Mouse (Mus musculus) stomach, postnatal 0 days (tissue): ENCODE data around the gene Ehbp1l1. TPM values are rescaled to one million over a fixed set of nuclear protein-coding genes. Genes with fewer than 3 reads are reported as not detected.
A peak's percentile ranks its signal among the peaks of the same experiment; 100 is the strongest.

Experiments used
- ATAC-seq: fragments of 200-750 bp; cut with Nextera tagmentation; 2 replicates; pipeline ENCODE4 v1.8.0; 2017; ENCODE audit not compliant: low FRiP score, low TSS enrichment
- DNase-seq: peaks from one replicate; pipeline ENCODE4 v3.0.0-alpha.2; 2016; ENCODE audit warnings: low spot score
- H3K27ac ChIP-seq: fragments of 300-500 bp; sonication (generic); replicated peaks from 2 replicates; pipeline ENCODE4 v1.5.1; 2014; ENCODE audit warnings: mild to moderate bottlenecking, control low read depth
- H3K27me3 ChIP-seq: fragments of 300-500 bp; sonication (generic); 2 replicates; pipeline ENCODE4 v1.6.1; 2014; ENCODE audit warnings: low read length; ENCODE audit not compliant: control insufficient read depth, insufficient read depth
- H3K36me3 ChIP-seq: fragments of 300-500 bp; sonication (generic); 2 replicates; pipeline ENCODE4 v1.6.1; 2014; ENCODE audit warnings: low read length, mixed read lengths; ENCODE audit not compliant: control insufficient read depth, insufficient read depth
- H3K4me1 ChIP-seq: fragments of 300-500 bp; sonication (generic); replicated peaks from 2 replicates; pipeline ENCODE4 v1.6.1; 2014; ENCODE audit warnings: antibody characterized with exemption; ENCODE audit not compliant: control insufficient read depth, insufficient read depth
- H3K4me2 ChIP-seq: fragments of 300-500 bp; sonication (generic); replicated peaks from 2 replicates; pipeline ENCODE4 v1.6.1; 2014; ENCODE audit warnings: low read depth, mild to moderate bottlenecking, control low read depth, moderate library complexity
- H3K4me3 ChIP-seq: fragments of 300-500 bp; sonication (generic); 2 replicates; pipeline ENCODE4 v1.5.1; 2014; ENCODE audit warnings: low read depth, low read length, control low read depth
- H3K9ac ChIP-seq: fragments of 300-500 bp; sonication (generic); 2 replicates; pipeline ENCODE4 v1.6.1; 2014; ENCODE audit warnings: mild to moderate bottlenecking, low read length, control low read depth, mixed read lengths
- H3K9me3 ChIP-seq: fragments of 300-500 bp; sonication (generic); 2 replicates; pipeline ENCODE4 v1.6.1; 2016; ENCODE audit warnings: low read length; ENCODE audit not compliant: control insufficient read depth
- CTCF ChIP-seq: IDR thresholded peaks from 2 replicates; pipeline ENCODE4 v1.5.1; 2016; ENCODE audit warnings: antibody characterized with exemption, low read depth, mild to moderate bottlenecking, moderate library complexity
- EP300 ChIP-seq: optimal IDR thresholded peaks from 2 replicates; pipeline ENCODE3; 2016; ENCODE audit warnings: antibody characterized with exemption
- WGBS: fragments of 180-500 bp; shearing (Covaris S2); extraction: QIAGEN DNeasy Blood & Tissue Kit; methylation state at CpG from one replicate; pipeline ENCODE4 v1.1.7; 2014; 5-methylcytosine and 5-hydroxymethylcytosine counted together
- polyA plus RNA-seq: library from polyadenylated mRNA; unstranded; fragments of >200 nt; fragmentation: Nextera tagmentation; extraction: Ambion mirVana; gene quantifications from 2 replicates; pipeline ENCODE4 v1.2.1, GENCODE M21; 2015

Ehbp1l1 gene
- polyA plus RNA-seq, 1 experiment from 2014 or later, result 28.0 TPM

GRCm38 (mm10) chr19:5758878-5759403 lies 32.8 kb upstream of the Ehbp1l1 start:
- DNase-seq (no peak), ATAC-seq (no peak; the same call in 1 of the 2 replicates)
- H3K4me1 ChIP-seq, result no peaks in the 10 kb centered on the region
- TF ChIP-seq EP300 (no peak), CTCF (no peak)
- 84% methylated on average over 14 of the region's 14 CpGs for WGBS
- no peak overlapping the region for H3K4me3 ChIP-seq
- no peaks in the 10 kb centered on the region for H3K9me3 ChIP-seq
- no peak overlapping the region for H3K27ac ChIP-seq
- no peaks in the 10 kb centered on the region for H3K27me3 ChIP-seq
- no peak overlapping the region for H3K9ac ChIP-seq
- peaks cover 49% of the 10 kb centered on the region for H3K36me3 ChIP-seq
- no peak overlapping the region for H3K4me2 ChIP-seq

DNA sequence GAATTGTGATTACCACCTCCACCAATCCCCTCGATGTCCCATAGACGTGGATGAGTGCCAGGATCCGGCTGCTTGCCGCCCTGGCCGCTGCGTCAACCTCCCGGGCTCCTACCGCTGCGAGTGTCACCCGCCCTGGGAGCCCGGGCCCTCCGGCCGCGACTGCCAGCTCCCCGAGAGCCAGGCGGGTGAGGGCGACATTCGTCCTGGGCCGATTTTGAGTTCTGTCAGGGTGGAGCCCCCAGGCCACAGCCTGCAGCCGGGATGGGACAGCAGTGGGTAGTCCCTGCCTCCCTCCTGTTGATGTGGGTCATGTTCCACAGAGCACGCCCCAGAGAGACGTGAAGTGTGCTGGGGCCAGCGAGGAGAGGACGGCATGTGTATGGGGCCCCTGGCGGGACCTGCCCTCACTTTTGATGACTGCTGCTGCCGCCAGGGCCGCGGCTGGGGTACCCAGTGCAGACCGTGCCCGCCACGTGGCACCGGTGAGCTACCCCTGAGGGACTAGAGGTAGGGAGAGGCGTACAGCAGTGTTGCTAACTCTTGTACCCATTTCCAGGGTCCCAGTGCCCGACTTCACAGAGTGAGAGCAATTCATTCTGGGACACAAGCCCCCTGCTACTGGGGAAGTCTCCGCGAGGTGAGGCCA lies 31.0 kb upstream of the Ehbp1l1 start:
- Histone ChIP-seq H3K4me2 (peak overlapping the region; percentile 31), H3K4me1 (no peaks in the 10 kb centered on the region), H3K9me3 (no peaks in the 10 kb centered on the region), H3K27ac (no peak overlapping the region), H3K4me3 (no peak overlapping the region), H3K9ac (no peak overlapping the region; the same call in 1 of the 2 replicates), H3K27me3 (no peaks in the 10 kb centered on the region), H3K36me3 (peaks cover 39% of the 10 kb centered on the region)
- TF ChIP-seq CTCF (no peak), EP300 (no peak)
- DNase-seq (no peak), ATAC-seq (peak; percentile 27; the same call in 1 of the 2 replicates)
- 39% methylated on average over 36 of the region's 36 CpGs for WGBS

GRCm38 (mm10) chr19:5756321-5756985 lies 30.3 kb upstream of the Ehbp1l1 start:
- H3K4me1 ChIP-seq, result no peaks in the 10 kb centered on the region; the same call in 1 of the 2 replicates
- peak; percentile 45; the same call in 1 of the 2 replicates for ATAC-seq
- peak overlapping the region; percentile 31 for H3K4me2 ChIP-seq
- 31% methylated on average over 25 of the region's 29 CpGs for WGBS
- DNase-seq, result no peak
- no peaks in the 10 kb centered on the region for H3K9me3 ChIP-seq
- H3K27ac ChIP-seq, result no peak overlapping the region
- H3K36me3 ChIP-seq, result peaks cover 36% of the 10 kb centered on the region
- H3K9ac ChIP-seq, result no peak overlapping the region
- no peak overlapping the region for H3K4me3 ChIP-seq
- TF ChIP-seq EP300 (no peak), CTCF (no peak)
- H3K27me3 ChIP-seq, result no peaks in the 10 kb centered on the region

- TF ChIP-seq CTCF (no peak), EP300 (no peak)
- no peaks in the 10 kb centered on the region for H3K9me3 ChIP-seq
- no peak overlapping the region for H3K4me3 ChIP-seq
- WGBS, result 20% methylated on average over 20 of the region's 20 CpGs
- peak; percentile 72 for DNase-seq
- no peaks in the 10 kb centered on the region for H3K36me3 ChIP-seq
- peak; percentile 6; the same call in 1 of the 2 replicates for ATAC-seq
- no peaks in the 10 kb centered on the region for H3K27me3 ChIP-seq
- no peak overlapping the region for H3K27ac ChIP-seq
- no peak overlapping the region for H3K4me2 ChIP-seq
- H3K9ac ChIP-seq, result no peak overlapping the region
- no peaks in the 10 kb centered on the region; the same call in 1 of the 2 replicates for H3K4me1 ChIP-seq
Observed at GRCm38 (mm10) chr19:5751742-5752141, 25.6 kb upstream of the Ehbp1l1 start.

- Histone ChIP-seq H3K36me3 (no peaks in the 10 kb centered on the region), H3K27ac (no peak overlapping the region), H3K4me1 (peaks cover under 1% of the 10 kb centered on the region), H3K27me3 (no peaks in the 10 kb centered on the region), H3K9me3 (no peaks in the 10 kb centered on the region), H3K9ac (no peak overlapping the region), H3K4me3 (no peak overlapping the region), H3K4me2 (no peak overlapping the region)
- TF ChIP-seq EP300 (no peak), CTCF (no peak)
- DNase-seq, result no peak
- no peak for ATAC-seq
- WGBS, result 37% methylated on average over 22 of the region's 22 CpGs
Observed at GRCm38 (mm10) chr19:5750951-5751350, 24.8 kb upstream of the Ehbp1l1 start.
